Mouse (Mus musculus) adrenal gland, adult 2 months (tissue): ENCODE measurements around the gene Clasp1. TPM values are rescaled to one million over a fixed set of nuclear protein-coding genes. Genes with fewer than 3 reads are reported as not detected.

Experiments used
- DNase-seq: peaks from one replicate; pipeline ENCODE4 v3.0.0; 2021
- polyA plus RNA-seq: library from polyadenylated mRNA; depleted of rRNA; stranded (reverse); fragments of >200 nt; gene quantifications from 2 replicates; pipeline ENCODE4 v1.2.3, GENCODE M21; 2012
- total RNA-seq, 2 experiments: library from RNA; stranded (reverse); gene quantifications; 2 replicates each; pipeline ENCODE4 v1.2.3; 2021

Gene Clasp1
- total and polyA plus RNA-seq, 3 experiments, result 14.9 to 42.9 (median 36.0) TPM

- no peak for DNase-seq
Observed at GRCm38 (mm10) chr1:118402966-118403365, 14.1 kb downstream of the Clasp1 start.

DNA sequence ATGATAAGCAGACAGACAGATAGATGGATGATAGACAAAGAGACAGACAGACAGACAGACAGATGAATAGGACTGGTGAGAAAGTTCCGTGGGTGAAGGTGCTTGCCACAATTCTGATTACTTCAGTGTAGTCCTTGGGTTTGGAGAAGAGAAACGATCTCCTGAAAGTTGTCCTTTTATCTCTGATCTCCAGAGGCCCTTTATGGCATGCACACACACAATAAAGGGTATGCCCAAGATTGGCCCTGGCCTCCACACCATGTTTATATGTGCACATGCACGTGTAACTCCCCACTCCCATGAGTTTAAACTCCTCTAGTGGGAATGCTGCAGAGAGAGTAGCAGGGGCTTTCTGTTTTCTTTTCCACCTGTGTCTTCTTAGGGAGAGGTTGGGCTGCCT lies 14.6 kb downstream of the Clasp1 start:
- no peak for DNase-seq

DNA sequence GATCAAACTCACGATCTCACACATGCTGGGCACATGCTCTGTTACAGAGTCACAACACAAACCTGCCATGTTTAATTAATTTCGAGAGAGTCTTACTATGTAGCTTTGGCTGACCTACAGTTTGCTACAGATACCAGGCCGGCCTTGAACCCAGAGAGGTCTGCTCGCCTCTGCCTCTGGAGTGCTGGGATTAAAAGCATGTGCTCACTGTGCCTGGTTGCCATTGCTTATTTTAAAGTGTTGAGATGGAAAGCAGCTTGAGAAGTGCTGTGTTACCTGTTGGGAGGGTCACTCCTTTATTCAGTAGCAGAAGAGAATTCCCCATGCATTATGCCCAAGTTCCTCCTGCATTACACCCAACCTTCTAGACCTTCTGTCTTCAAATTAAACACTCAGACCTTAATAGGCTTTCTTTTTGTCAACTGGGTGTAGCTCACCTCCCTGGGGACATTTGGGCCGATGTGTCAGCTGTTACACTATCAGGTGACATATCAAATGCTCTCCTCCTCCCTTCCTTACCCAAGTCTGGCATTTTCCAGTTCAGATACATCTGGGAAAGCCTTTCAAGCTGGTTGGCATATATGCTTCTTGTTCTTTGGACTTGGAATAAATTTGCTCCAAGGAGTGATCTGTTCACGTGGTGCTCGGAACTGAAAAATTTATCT lies 18.9 kb downstream of the Clasp1 start:
- DNase-seq, result no peak

DNA sequence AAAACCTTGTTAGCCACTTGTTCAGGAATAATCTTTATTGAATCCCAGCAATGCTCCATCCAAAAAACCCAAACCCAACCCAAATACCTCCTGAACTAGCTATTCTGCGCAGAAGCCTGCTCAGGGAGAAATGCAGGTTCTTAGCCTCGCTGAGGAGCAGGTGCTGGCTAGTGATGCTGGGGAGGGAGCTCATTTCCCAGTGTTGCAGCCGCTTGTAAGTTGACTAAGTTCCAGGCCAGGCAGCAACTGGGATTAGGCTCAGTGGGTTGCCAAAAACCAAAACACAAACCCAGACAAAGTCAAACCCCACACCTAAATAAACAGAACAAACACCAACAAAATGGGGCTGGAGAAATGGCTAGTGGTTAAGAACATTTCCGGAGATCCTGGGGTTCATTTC lies 20.4 kb downstream of the Clasp1 start:
- no peak for DNase-seq

DNA sequence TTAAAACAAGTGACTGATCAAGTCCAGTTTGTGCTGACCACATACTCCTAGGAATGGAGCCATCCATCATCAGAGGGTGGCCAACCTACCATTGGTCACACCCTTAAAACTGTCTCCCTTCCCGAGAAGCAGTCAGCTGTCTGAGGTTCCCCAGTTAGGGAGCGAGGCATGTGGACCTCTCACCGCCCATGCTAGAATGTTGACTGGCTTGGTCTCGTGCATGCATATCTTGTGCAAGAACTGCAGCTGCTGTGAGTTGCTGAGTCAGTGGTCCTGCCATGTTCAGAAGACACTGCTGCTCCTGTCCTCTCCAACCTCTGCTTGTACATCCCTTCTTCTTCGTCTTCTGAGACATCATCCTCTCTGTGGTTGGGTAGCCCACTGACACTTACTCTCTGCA lies 22.0 kb downstream of the Clasp1 start:
- DNase-seq, result no peak

DNA sequence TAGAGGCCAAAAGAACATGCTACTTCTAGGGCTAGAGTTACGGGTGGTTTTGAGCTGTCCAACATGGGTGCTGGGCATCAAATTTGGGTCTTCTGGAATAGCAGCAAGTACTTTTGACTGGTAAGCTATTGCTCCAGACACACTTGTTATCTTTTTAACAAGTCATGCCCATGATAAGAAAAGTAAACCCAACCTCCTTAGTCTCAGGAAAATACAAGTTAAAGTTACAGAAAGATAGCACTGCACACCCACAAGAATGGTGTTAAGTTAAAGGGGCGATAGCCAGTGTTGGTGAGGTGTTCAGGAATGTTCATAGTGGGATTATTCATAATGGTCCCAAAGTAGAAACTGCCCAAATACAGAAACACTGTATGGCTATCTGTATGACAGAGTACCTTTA lies 24.3 kb downstream of the Clasp1 start:
- no peak for DNase-seq

DNA sequence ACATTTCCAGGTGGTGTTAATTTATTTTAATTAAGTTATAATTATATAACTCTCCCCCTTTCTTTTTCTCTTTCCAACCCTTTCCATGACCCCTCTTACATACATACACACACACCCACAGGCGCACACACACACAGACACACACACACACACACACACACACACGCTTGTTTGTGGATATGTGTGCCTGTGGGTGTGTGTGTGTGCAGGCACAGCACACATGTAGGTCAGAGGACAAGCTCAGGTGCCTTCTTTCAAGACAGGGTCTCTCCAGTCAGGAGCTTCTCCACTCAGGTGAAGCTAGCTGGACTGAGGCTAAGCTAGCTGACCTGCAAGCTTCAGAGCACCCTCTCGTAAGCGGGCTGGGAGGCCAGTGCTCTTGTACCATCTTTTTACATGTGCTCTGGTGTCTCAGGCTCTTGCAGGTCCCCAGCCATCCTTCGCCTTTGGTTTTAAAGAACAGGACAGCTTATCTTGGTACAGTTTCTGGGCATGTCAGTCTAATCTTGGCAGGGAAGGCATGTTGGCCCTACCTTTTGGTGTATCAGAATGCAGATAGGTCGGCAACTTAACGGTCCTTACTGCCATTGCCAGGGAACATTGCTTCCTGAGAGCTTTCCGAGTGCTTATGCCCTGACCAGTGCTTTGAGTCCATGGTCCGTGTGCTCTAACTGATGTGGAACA lies 28.3 kb downstream of the Clasp1 start:
- DNase-seq, result no peak

GRCm38 (mm10) chr1:118419399-118419798 lies 30.5 kb downstream of the Clasp1 start:
- no peak for DNase-seq

- no peak for DNase-seq
Observed at GRCm38 (mm10) chr1:118421149-118421548, 32.3 kb downstream of the Clasp1 start.

DNA sequence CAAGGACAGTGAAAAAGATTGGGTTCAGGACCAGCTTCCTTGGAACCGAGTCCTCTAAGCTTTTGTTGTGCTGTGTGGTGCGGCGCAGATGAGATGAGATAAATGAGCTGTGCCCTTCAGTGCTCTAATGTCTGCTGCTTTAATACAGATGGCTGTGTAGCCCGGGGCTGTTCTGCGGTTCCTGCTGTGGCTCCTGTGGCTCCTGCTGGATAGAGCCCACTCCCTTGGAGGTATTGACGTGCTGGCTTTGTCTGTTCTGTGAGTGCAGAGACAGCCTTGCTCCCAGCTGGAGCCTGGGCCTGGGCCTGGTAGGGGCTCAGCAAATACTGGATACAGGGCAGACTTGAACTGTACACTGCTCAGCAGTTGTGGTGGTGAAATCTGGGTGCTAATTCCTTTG lies 34.0 kb downstream of the Clasp1 start:
- no peak for DNase-seq

GRCm38 (mm10) chr1:118425982-118426381 lies 37.1 kb downstream of the Clasp1 start:
- no peak for DNase-seq

- peak; percentile 8 for DNase-seq
Observed at GRCm38 (mm10) chr1:118428354-118429084, 39.7 kb downstream of the Clasp1 start.

DNA sequence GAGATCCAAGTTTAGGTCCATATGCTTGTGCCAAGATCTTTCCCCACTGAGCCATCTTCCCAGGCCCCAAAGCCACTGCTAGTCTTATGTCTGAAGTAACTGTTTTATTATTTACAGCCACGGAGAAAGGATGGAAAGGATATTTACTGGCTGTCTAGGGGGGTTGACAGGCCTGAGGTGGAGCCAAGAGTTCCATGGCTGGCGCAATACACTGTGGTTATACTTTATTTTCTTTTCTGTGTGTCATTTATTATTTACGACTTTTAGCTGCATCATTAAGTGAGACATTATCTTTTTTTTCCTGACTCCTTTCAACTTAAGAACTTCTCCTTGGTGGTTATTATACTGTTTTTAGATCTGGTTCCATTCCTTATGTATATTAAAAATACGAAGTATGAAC lies 42.7 kb downstream of the Clasp1 start:
- DNase-seq, result no peak

DNA sequence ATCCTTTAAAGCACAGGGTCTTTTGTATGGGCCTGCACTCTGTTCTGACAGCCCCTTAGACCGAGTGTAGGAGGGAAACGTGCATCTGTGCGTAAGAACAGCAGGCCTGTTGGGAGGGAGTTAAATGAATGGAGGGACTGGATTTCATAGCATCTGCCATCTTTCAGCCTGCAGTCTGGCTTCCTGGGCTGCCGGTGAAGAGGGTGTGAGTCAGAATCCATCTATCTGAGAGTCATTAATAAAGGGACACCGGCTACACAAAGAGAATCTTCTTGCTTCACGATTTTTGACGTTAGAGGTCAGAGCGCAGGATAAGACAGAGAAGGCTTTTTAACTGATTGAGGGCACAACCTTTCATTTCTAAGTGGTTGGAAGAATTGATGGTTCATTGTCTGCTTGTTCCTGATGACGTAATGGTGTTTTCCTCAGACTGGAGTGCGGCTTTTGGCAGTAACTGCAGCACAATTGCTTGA lies 46.2 kb downstream of the Clasp1 start:
- peak; percentile 56 for DNase-seq

- DNase-seq, result peak; percentile 27
Observed at GRCm38 (mm10) chr1:118437856-118438255, 49.0 kb downstream of the Clasp1 start.

- DNase-seq, result no peak
Observed at GRCm38 (mm10) chr1:118438332-118438731, 49.5 kb downstream of the Clasp1 start.

- DNase-seq, result no peak
Observed at GRCm38 (mm10) chr1:118440547-118440946, 51.7 kb downstream of the Clasp1 start.

DNA sequence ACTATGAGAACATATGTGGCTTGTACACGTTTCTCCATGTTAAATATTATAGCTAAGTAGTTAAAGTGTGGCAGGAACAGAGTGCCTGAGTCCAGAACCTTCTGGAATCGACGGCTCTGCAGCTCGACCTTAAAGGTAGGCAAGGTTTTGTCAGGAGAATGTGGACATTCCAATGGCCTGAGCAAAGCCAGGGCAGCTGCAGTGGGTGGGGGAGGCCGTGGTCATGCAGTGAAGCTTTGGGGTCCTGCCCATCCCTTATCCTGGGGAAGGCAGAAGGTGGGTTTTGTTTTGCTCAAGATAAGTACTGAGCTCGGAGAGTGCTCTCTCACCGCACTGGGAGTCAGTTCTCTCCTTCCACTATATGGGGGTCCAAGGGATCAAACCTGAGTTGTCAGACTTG lies 55.6 kb downstream of the Clasp1 start:
- DNase-seq, result no peak

DNA sequence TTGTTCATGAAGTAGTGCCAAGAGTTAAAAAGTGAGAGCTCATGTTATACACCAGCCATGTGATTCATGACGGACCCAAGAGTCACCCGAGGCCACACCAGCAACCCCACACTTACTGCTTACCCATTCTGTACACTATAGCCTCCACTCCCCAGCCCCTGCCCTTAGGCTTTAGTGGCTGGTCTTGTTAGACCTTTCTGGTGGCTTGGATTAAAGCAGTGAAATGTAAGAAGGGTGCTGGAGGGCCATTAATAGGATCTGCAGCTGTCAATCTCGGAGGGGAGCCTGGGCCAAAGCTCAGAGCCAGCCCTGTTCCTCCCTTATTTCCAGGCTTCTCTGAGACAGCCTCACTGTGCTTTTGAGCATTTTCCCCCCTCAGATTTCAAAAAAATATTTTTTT lies 56.1 kb downstream of the Clasp1 start:
- no peak for DNase-seq

DNA sequence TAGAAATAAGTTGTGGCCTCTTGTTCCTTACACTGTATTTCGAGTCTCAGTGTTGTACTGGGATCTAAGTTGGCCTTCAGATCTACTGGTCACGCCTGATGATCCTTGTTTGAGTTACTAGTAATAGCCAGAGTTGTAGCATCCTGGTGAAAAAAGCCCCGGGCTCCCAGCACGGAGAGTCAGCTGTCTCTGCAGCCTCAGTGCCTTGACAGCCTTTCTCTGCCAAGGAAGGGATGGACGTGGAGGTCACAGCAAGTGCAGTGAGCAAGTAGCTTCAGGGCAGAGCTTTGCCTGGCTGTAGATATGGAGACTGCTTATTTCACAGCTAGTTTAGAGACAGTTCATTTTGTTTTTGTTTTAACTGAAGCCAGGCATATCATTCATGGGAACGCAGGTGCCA lies 56.6 kb downstream of the Clasp1 start:
- no peak for DNase-seq

- DNase-seq, result no peak
Observed at GRCm38 (mm10) chr1:118446006-118446405, 57.1 kb downstream of the Clasp1 start.

- DNase-seq, result no peak
Observed at GRCm38 (mm10) chr1:118447131-118447530, 58.3 kb downstream of the Clasp1 start.

GRCm38 (mm10) chr1:118448214-118448613 lies 59.4 kb downstream of the Clasp1 start:
- DNase-seq, result no peak
